Mouse (Mus musculus) cerebellum, postnatal 14 days (tissue): ENCODE measurements around the gene Kpna3.

Experiments
- DNase-seq, 2 experiments: peaks; one replicate each; pipeline ENCODE4 v3.0.0; 2021; ENCODE audit warnings: mixed read lengths in 2 of 2

Gene Kpna3

DNA sequence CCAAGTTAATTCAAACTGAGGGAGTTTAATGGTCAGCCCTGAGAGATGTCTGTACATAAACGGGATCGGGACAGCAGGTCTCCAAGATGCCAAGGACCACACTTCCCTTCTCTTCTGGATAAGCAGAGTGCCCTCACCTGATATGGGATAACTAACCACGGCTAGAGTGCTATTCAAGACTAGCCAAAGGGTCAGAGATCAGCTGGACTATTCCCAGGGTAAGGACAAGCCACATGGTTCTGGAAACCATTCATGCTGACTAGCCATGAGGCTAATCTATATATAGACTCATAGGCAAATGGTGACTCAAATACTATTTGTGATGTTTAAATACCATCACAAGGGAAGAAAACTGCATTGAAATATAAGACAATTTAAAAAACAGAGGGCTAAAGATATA, 49.1 kb downstream of the Kpna3 start:
- DNase-seq = no peak

DNA sequence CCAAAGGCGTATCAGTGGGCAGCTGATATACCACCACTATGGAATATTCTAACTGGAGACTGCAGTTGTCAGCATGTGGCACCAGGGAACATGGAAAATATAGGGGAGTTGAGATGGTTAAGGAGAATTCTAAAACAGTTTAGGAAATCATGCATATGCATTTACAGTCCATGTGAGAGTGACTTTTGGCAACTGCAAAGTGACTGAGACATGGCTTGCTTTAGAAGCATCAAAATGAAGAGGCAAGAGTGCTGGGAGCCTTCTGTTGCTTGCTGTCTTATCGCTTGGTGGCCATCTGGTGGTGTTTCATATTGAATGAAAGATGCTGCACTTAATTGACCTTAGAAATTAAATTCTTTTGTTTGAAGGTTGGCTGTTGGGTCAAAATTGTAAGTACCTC, 72.4 kb downstream of the Kpna3 start:
- DNase-seq = peak; percentile 42 to 55

GRCm38 (mm10) chr14:61364656-61365055, 75.0 kb downstream of the Kpna3 start:
- DNase-seq = peak; percentile 33 to 53

DNA sequence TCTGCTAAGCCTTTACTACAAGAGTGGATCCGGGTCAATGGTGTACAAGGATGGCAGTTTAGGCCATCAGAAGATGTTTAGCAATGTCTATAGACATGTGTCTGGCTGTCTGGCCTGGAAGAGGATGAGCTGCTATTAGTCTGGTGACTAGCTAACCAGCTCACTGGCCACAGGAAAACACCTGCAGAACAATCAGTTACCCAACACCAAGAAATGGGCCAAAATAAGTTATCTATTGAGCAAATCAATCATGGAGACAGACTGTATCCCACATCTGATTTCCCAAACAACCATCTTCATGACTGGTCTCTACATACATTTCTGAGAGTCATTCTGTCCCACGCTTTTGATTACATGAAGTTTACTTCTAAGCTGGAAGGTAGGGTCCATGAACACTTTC, 75.9 kb downstream of the Kpna3 start:
- no peak for DNase-seq

GRCm38 (mm10) chr14:61362268-61362667, 77.4 kb downstream of the Kpna3 start:
- no peak for DNase-seq

DNA sequence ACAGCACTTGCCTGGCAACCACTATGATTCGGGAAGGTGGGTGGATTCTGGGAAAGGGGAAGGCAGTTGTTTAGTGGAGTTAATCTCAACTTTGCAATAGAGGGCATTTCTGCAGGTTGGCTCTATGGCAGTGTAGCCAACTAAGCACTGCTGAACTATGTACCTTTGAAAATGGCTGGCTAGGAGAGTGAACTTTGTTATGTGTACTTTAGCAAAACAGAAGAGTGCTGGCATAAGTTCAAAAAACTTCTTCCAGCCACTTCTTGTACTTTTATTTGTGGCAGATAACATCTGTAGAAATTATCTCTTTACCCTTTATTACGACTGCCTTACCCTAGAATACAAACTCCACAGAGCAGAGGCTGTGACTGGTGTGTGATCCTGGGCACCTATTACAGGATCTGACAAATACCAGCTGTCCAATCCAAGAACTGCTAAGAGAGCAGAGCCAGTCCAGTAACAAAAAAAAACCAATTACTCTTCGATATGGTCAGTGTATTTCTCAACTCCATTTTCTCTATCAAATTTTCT, 78.6 kb downstream of the Kpna3 start:
- DNase-seq = no peak

- DNase-seq = peak; percentile 90
Measured at GRCm38 (mm10) chr14:61360131-61360980, 79.3 kb downstream of the Kpna3 start, which contains the start of gene Ebpl. Gene Ebpl (minus strand): TSS chr14:61360439.

GRCm38 (mm10) chr14:61354251-61355235, 85.1 kb downstream of the Kpna3 start:
- no peak for DNase-seq

- no peak for DNase-seq
Measured at GRCm38 (mm10) chr14:61350808-61351207, 88.9 kb downstream of the Kpna3 start.

GRCm38 (mm10) chr14:61349876-61350275, 89.8 kb downstream of the Kpna3 start:
- DNase-seq = no peak

GRCm38 (mm10) chr14:61346827-61347698, 92.6 kb downstream of the Kpna3 start:
- DNase-seq = peak; percentile 76 to 77

DNA sequence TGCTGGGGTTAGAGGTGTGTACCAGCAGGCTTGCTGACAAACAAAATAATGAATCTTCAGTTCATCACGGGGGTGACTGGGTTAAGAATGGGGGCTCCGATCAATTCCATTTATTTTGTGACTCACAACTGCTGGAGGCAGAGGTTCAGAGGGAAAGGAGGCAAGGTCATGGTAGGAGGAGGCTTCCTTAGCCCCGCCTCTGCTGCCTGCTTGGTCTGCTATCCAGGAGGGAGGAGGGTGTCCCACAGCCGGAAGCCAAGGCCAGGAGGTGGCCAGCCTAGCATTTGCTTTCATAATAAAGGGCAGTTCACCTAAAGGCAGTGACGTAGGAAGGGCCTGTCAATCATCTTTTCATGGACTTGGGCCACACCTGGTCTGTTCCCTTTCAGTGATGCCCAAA, 95.1 kb downstream of the Kpna3 start:
- no peak for DNase-seq

DNA sequence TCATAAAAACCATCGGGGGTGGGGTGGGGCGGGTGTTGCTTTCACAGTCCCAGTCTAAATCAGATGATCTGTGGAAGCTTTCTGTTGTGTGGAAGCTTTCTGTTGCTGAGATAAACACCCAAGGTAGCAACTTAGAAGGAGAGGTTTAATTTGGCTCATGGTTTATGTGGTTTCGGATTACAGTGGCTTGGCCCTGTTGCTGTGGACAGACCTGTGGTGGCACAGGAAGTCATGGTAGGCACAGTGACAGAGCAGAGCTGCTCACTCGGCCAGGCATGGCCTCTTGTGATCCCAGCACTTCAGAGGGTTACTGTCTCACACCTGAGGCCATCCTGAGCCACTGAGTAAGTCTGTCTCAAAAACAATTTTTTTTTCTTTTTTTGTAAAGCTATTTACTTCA, 100.3 kb downstream of the Kpna3 start:
- no peak for DNase-seq

GRCm38 (mm10) chr14:61330996-61331561, 108.6 kb downstream of the Kpna3 start:
- peak; percentile 94 to 96 for DNase-seq

GRCm38 (mm10) chr14:61330591-61330990, 109.1 kb downstream of the Kpna3 start:
- DNase-seq = peak; percentile 75 to 77

DNA sequence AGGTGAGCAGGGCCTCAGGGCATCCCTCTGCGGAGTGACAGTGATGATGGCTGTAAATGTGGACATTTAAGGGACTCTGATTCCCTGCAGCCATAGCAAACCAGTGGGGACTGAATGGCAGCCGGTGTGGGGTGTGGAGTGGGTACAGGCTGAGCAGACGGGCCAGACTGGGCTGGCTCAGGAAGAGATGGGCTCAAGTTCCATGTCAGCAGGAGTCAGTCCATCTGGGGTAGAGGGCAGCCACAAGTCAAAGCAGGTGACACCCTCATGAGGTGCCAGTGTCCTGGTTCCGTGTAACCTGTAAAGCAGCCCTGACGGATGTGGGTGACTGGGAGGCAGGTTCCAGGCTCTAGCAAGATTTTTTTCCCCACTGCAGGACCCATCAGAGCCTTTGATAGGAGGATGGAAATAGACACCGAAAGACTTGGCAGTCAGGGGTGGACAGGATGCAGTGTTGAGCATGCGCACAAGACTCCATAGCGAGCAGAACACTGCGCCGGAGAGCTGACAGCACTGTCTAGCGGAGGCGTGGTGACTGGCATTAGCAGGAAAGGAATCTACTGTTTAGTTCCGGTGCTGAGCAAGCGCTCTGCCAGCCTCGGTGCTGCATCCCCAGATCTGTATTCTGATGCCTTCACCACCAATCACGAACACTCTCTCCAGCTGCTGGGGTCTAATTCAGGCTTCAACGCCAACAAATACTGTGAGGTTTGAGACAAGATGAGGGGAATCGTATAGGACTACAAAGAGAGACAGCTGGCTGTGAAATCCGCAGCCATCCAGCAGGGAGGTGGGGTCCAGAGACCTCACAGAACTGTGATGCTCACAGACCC, 111.8 kb downstream of the Kpna3 start:
- peak; percentile 91 for DNase-seq

- DNase-seq = peak; percentile 40 to 48
Measured at GRCm38 (mm10) chr14:61327007-61327406, 112.7 kb downstream of the Kpna3 start.

DNA sequence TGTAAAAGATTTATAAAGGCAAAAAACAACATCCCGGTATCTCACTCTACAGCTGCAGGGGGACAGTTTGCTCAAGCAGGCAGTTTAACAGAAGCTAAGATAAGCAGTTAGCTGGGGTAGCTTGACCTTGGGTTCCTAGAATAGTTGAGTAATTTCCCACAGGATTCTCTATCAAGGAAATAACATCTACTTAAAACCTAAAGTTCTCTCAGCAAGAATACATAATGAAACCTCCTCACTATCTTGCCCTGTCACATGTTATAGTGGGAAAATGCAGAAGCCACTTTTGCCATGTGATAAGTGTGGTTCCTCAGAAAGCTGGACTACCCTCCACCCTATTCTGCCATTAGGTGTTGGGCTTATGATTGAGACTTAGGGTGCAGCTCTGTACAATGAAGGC, 116.9 kb downstream of the Kpna3 start:
- DNase-seq = no peak

- DNase-seq = no peak
Measured at GRCm38 (mm10) chr14:61321200-61321599, 118.5 kb downstream of the Kpna3 start.

- no peak for DNase-seq
Measured at GRCm38 (mm10) chr14:61320765-61321164, 118.9 kb downstream of the Kpna3 start.

- DNase-seq = peak; percentile 82 to 87
Measured at GRCm38 (mm10) chr14:61316861-61317260, 122.8 kb downstream of the Kpna3 start.
